Mouse (Mus musculus) stomach, postnatal 0 days (tissue): Measurements from ENCODE around the gene Rabgap1l.

Source experiments
- CTCF ChIP-seq: IDR thresholded peaks from 2 replicates; pipeline ENCODE4 v1.5.1; 2016; ENCODE audit warnings: antibody characterized with exemption, low read depth, mild to moderate bottlenecking, moderate library complexity
- EP300 ChIP-seq: optimal IDR thresholded peaks from 2 replicates; pipeline ENCODE3; 2016; ENCODE audit warnings: antibody characterized with exemption

DNA sequence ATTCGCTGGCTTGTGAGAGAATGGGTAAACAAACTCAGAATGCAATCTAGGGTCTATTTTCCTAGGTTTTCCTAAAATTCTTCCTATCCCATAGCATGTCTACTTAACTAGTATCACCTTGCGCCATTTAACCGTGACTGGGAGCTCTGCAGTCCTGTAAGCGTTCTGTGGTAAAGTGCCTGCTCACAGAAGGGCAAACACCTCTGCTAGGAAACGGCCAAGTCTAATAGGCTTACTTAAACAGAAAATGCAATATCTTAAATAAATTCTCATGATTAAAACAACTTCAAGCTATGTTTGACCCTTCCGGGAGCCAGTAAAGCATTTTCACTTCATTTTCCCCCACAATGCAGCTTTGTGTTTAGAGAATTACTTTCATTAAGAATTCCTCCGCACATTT lies 484.5 kb downstream of the Rabgap1l start:
- no peak for TF ChIP-seq CTCF
- TF ChIP-seq EP300, result no peak
